ENCODE assay signal across 31 mouse cellular contexts in genomic region chr9:15971393-15971792, GRCm38 (mm10).
A peak's percentile ranks its signal among the peaks of the same experiment; 100 is the strongest.
DNase-seq lines count a peak whose midpoint lies in the region; ATAC-seq lines count a peak whose summit lies in the region.
"Had no signal": no experiment of that assay in that cellular context is flagged by ENCODE, and none has a peak within 500 bp of the region (broad histone marks: within the 10 kb centered on the region; RNA-seq: fewer than 3 reads in every experiment).

No protein-coding gene starts in this region.

- no peaks in the 10 kb centered on the region for H3K27me3 ChIP-seq in lung, embryonic 16.5 days (ENCODE audit: control insufficient read depth, insufficient read depth, low read depth, low read length)
- H3K27me3 ChIP-seq: embryonic facial prominence, embryonic 15.5 days; forebrain, embryonic 15.5 days; hindbrain, embryonic 15.5 days; limb, embryonic 15.5 days; megakaryocyte, embryonic 14.5 days; midbrain, embryonic 12.5 days; neural tube, embryonic 12.5 days had no signal

- H3K9me3 ChIP-seq in lung, embryonic 16.5 days (ENCODE audit: control insufficient read depth, low read length) = no peaks in the 10 kb centered on the region
- H3K9me3 ChIP-seq: embryonic facial prominence, embryonic 10.5 days; embryonic facial prominence, embryonic 15.5 days; forebrain, embryonic 15.5 days; hindbrain, embryonic 10.5 days; hindbrain, embryonic 15.5 days; limb, embryonic 10.5 days; limb, embryonic 15.5 days; megakaryocyte, embryonic 14.5 days; midbrain, embryonic 12.5 days; neural tube, embryonic 12.5 days had no signal

- peak; percentile 38; the same call in 1 of the 2 replicates for ATAC-seq in frontal cortex, adult (ENCODE audit: low TSS enrichment)
- peak; percentile 54 for ATAC-seq in lung, embryonic 16.5 days (ENCODE audit: low read depth)
- ATAC-seq: CD4-positive, CD25-positive, alpha-beta regulatory T cell, adult 4 months; forebrain, embryonic 15.5 days; inflammation-experienced regulatory T-cells, adult 6 months had no signal

- no peak for DNase-seq in frontal cortex, postnatal 10 days (ENCODE audit: low spot score in 2 of 2)
- no peak for DNase-seq in lung, postnatal 25 days (ENCODE audit: low spot score)
- peak; percentile 56 for DNase-seq in Muller cell, postnatal 12 days (ENCODE audit: inconsistent ontology term)
- DNase-seq in skeletal muscle tissue, adult 2 months (ENCODE audit: low read depth, low spot score) = peak; percentile 61
- no peak for DNase-seq in frontal cortex, postnatal 25 days (ENCODE audit: low spot score in 2 of 2)
- DNase-seq: cerebellum, adult 8-10 months; gastrocnemius, postnatal 36 days; heart, adult 2 months; heart, postnatal 14 days; kidney, adult 11 months; kidney, postnatal 14 days; layer of hippocampus, adult 9-11 months; lung, postnatal 10 days; right cerebral cortex, adult 18-20 months; right cerebral cortex, postnatal 4 days had no signal

- H3K36me3 ChIP-seq in lung, embryonic 16.5 days (ENCODE audit: control insufficient read depth, insufficient read depth, low read length) = no peaks in the 10 kb centered on the region
- H3K36me3 ChIP-seq: embryonic facial prominence, embryonic 10.5 days; hindbrain, embryonic 15.5 days; limb, embryonic 10.5 days; limb, embryonic 15.5 days had no signal

- no peak overlapping the region for H3K4me2 ChIP-seq in lung, embryonic 16.5 days (ENCODE audit: low read depth, low read length)
- H3K4me2 ChIP-seq: embryonic facial prominence, embryonic 15.5 days; forebrain, embryonic 15.5 days; hindbrain, embryonic 15.5 days; limb, embryonic 15.5 days; midbrain, embryonic 12.5 days; neural tube, embryonic 12.5 days had no signal

- no peak overlapping the region for H3K9ac ChIP-seq in lung, embryonic 16.5 days (ENCODE audit: low read length)
- H3K9ac ChIP-seq: embryonic facial prominence, embryonic 15.5 days; forebrain, embryonic 15.5 days; hindbrain, embryonic 15.5 days; limb, embryonic 15.5 days; liver, embryonic 14.5 days; midbrain, embryonic 12.5 days; neural tube, embryonic 12.5 days had no signal

- H3K27ac ChIP-seq in lung, embryonic 16.5 days (ENCODE audit: low read length) = no peak overlapping the region
- H3K27ac ChIP-seq: embryonic facial prominence, embryonic 10.5 days; embryonic facial prominence, embryonic 15.5 days; forebrain, embryonic 15.5 days; heart, adult 2 months; hindbrain, embryonic 10.5 days; hindbrain, embryonic 15.5 days; limb, embryonic 10.5 days; limb, embryonic 15.5 days; liver, embryonic 14.5 days; midbrain, embryonic 12.5 days; neural tube, embryonic 12.5 days had no signal

- no peaks in the 10 kb centered on the region for H3K4me1 ChIP-seq in lung, embryonic 16.5 days (replicated peaks; ENCODE audit: control insufficient read depth, insufficient read depth, low read length)
- H3K4me1 ChIP-seq: embryonic facial prominence, embryonic 10.5 days; embryonic facial prominence, embryonic 15.5 days; forebrain, embryonic 15.5 days; hindbrain, embryonic 10.5 days; hindbrain, embryonic 15.5 days; limb, embryonic 10.5 days; limb, embryonic 15.5 days; megakaryocyte, embryonic 14.5 days; midbrain, embryonic 12.5 days; neural tube, embryonic 12.5 days had no signal

- H3K4me3 ChIP-seq in lung, embryonic 16.5 days (ENCODE audit: low read length) = no peak overlapping the region
- H3K4me3 ChIP-seq: embryonic facial prominence, embryonic 10.5 days; embryonic facial prominence, embryonic 15.5 days; forebrain, embryonic 15.5 days; heart, adult 2 months; hindbrain, embryonic 10.5 days; hindbrain, embryonic 15.5 days; limb, embryonic 10.5 days; limb, embryonic 15.5 days; megakaryocyte, embryonic 14.5 days; midbrain, embryonic 12.5 days; myocyte; neural tube, embryonic 12.5 days had no signal

Comparison
In these comparisons a context has a peak if more than half of its experiments do, and no peak if none do; other contexts are left out.
1. DNase-seq: peak in Muller cell, postnatal 12 days (single experiment) and skeletal muscle tissue, adult 2 months (single experiment); none in frontal cortex, postnatal 10 days (0 of 2), lung, postnatal 25 days (single experiment) and frontal cortex, postnatal 25 days (0 of 2).